9 mouse cellular contexts compared by ENCODE assay signal in genomic region chr9:119155826-119156225, GRCm38 (mm10). TPM values are rescaled to one million over a fixed set of nuclear protein-coding genes. Genes with fewer than 3 reads are reported as not detected.
DNase-seq lines count a peak whose midpoint lies in the region; ATAC-seq and TF ChIP-seq lines count a peak whose summit lies in the region.
"Had no signal": no experiment of that assay in that cellular context is flagged by ENCODE, and none has a peak within 500 bp of the region (broad histone marks: within the 10 kb centered on the region; RNA-seq: fewer than 3 reads in every experiment).

No protein-coding gene starts in this region.

- H3K27me3 ChIP-seq in lung, embryonic 14.5 days (ENCODE audit: insufficient read depth, low read length) = peaks cover 4% of the 10 kb centered on the region; the same call in 1 of the 2 replicates
- H3K27me3 ChIP-seq in hindbrain, embryonic 15.5 days = peaks cover 17% of the 10 kb centered on the region
- peaks cover 39% of the 10 kb centered on the region for H3K27me3 ChIP-seq in midbrain, embryonic 12.5 days

- no peak for TF ChIP-seq CTCF in lung, embryonic 14.5 days (IDR thresholded peaks at IDR 0.05; ENCODE audit: low read depth)

- H3K4me2 ChIP-seq in lung, embryonic 14.5 days = no peak overlapping the region
- H3K4me2 ChIP-seq in hindbrain, embryonic 15.5 days = 0 out of 2 replicates have a peak overlapping the region, but pooled peaks have one; percentile 65
- 0 out of 2 replicates have a peak overlapping the region, but pooled peaks have one; percentile 70 for H3K4me2 ChIP-seq in midbrain, embryonic 12.5 days (replicated peaks)

- no peaks in the 10 kb centered on the region for H3K9me3 ChIP-seq in lung, embryonic 14.5 days (ENCODE audit: low read depth, low read length)
- no peaks in the 10 kb centered on the region for H3K9me3 ChIP-seq in hindbrain, embryonic 15.5 days
- no peaks in the 10 kb centered on the region for H3K9me3 ChIP-seq in midbrain, embryonic 12.5 days
- H3K9me3 ChIP-seq: liver, embryonic 13.5 days had no signal

- H3K4me3 ChIP-seq in lung, embryonic 14.5 days (ENCODE audit: low read depth, low read length) = no peak overlapping the region
- 0 out of 2 replicates have a peak overlapping the region, but pooled peaks have one; percentile 57 for H3K4me3 ChIP-seq in hindbrain, embryonic 15.5 days
- no peak overlapping the region for H3K4me3 ChIP-seq in midbrain, embryonic 12.5 days

- DNase-seq in adrenal gland, adult 2 months = peak; percentile 18
- DNase-seq in adrenal gland, postnatal 4 days (ENCODE audit: low spot score in 2 of 2) = no peak
- peak; percentile 7 for DNase-seq in lung, embryonic 14.5 days
- DNase-seq in lung, postnatal 14 days = no peak
- DNase-seq in layer of hippocampus, adult 18-20 months (ENCODE audit: low spot score in 2 of 2) = no peak
- no peak for DNase-seq in cerebellum, adult 11-12 months

- 41% methylated on average over 7 of the region's 7 CpGs for whole genome bisulfite sequencing in lung, embryonic 14.5 days
- 60% methylated on average over 7 of the region's 7 CpGs for WGBS in hindbrain, embryonic 15.5 days
- WGBS in midbrain, embryonic 12.5 days = 59% methylated on average over 7 of the region's 7 CpGs

- no peaks in the 10 kb centered on the region for H3K4me1 ChIP-seq in lung, embryonic 14.5 days (ENCODE audit: insufficient read depth)
- H3K4me1 ChIP-seq in hindbrain, embryonic 15.5 days (replicated peaks) = no peaks in the 10 kb centered on the region
- H3K4me1 ChIP-seq in midbrain, embryonic 12.5 days = no peaks in the 10 kb centered on the region; the same call in 1 of the 2 replicates

- no peaks in the 10 kb centered on the region for H3K36me3 ChIP-seq in lung, embryonic 14.5 days (ENCODE audit: insufficient read depth)
- H3K36me3 ChIP-seq in hindbrain, embryonic 15.5 days = no peaks in the 10 kb centered on the region
- no peaks in the 10 kb centered on the region for H3K36me3 ChIP-seq in midbrain, embryonic 12.5 days
- H3K36me3 ChIP-seq: liver, embryonic 13.5 days had no signal

- H3K27ac ChIP-seq in lung, embryonic 14.5 days (ENCODE audit: low read depth) = no peak overlapping the region
- H3K27ac ChIP-seq in hindbrain, embryonic 15.5 days (replicated peaks) = no peak overlapping the region
- no peak overlapping the region for H3K27ac ChIP-seq in midbrain, embryonic 12.5 days (replicated peaks)
- H3K27ac ChIP-seq: liver, embryonic 13.5 days had no signal

- ATAC-seq in lung, embryonic 14.5 days (ENCODE audit: insufficient read depth) = no peak; the same call in 1 of the 2 replicates
- peak; percentile 11; the same call in 1 of the 2 replicates for ATAC-seq in hindbrain, embryonic 15.5 days (ENCODE audit: low FRiP score, low read depth)
- ATAC-seq in midbrain, embryonic 12.5 days (ENCODE audit: low FRiP score, low read depth) = no peak

- H3K9ac ChIP-seq in lung, embryonic 14.5 days = no peak overlapping the region
- no peak overlapping the region for H3K9ac ChIP-seq in hindbrain, embryonic 15.5 days
- no peak overlapping the region for H3K9ac ChIP-seq in midbrain, embryonic 12.5 days (replicated peaks)
- H3K9ac ChIP-seq: liver, embryonic 13.5 days had no signal

RNA-seq across cellular contexts. Expression of gene Acaa1b, which starts 1.1 kb away (rescaled TPM):
- 10 to 100 TPM in 1 of 2 experiments, 1 to 10 TPM in 1; 9.6 to 15.9 TPM for total RNA-seq in adrenal gland, adult 2 months (2021)
- polyA plus RNA-seq in adrenal gland, adult 2 months (2012; rRNA removed) = 30.9 and 48.8 TPM in 2 replicates
- total RNA-seq in adrenal gland, postnatal 4 days (2021) = 10 to 100 TPM; 15.9 to 23.3 TPM
- 0.92 and 0.95 TPM in 2 replicates for polyA plus RNA-seq in lung, embryonic 14.5 days (2014; fragmentation: Nextera tagmentation; extraction: Ambion mirVana)
- 3.0 and 3.4 TPM in 2 replicates for polyA plus RNA-seq in hindbrain, embryonic 15.5 days (2015; fragmentation: Nextera tagmentation; extraction: Ambion mirVana)
- 0.54 and 1.9 TPM in 2 replicates for polyA plus RNA-seq in midbrain, embryonic 12.5 days (2016; fragmentation: Nextera tagmentation; extraction: Ambion mirVana)
- total RNA-seq in layer of hippocampus, adult 18-20 months (2021) = 1 to 10 TPM; 1.1 TPM

RNA-seq across cellular contexts. Expression of gene Gm47289, which starts 3.1 kb away (rescaled TPM):
- not detected for total RNA-seq in adrenal gland, adult 2 months (2021)
- polyA plus RNA-seq in adrenal gland, adult 2 months (2012; rRNA removed) = not detected in 2 replicates
- not detected for total RNA-seq in adrenal gland, postnatal 4 days (2021)
- polyA plus RNA-seq in lung, embryonic 14.5 days (2014; fragmentation: Nextera tagmentation; extraction: Ambion mirVana) = not detected in 2 replicates
- polyA plus RNA-seq in hindbrain, embryonic 15.5 days (2015; fragmentation: Nextera tagmentation; extraction: Ambion mirVana) = not detected in 2 replicates
- not detected in 2 replicates for polyA plus RNA-seq in midbrain, embryonic 12.5 days (2016; fragmentation: Nextera tagmentation; extraction: Ambion mirVana)
- not detected for total RNA-seq in layer of hippocampus, adult 18-20 months (2021)
- polyA plus RNA-seq: liver, embryonic 13.5 days had no signal

RNA-seq across cellular contexts. Expression of gene Slc22a13, which starts 53.1 kb away (rescaled TPM):
- not detected for total RNA-seq in adrenal gland, adult 2 months (2021)
- polyA plus RNA-seq in adrenal gland, adult 2 months (2012; rRNA removed) = 0.06 TPM in 1 of 2 replicates, not detected in the other
- 1 to 10 TPM in 1 of 2 experiments, not detected in 1; 2.1 TPM for total RNA-seq in adrenal gland, postnatal 4 days (2021)
- not detected in 2 replicates for polyA plus RNA-seq in lung, embryonic 14.5 days (2014; fragmentation: Nextera tagmentation; extraction: Ambion mirVana)
- not detected in 2 replicates for polyA plus RNA-seq in hindbrain, embryonic 15.5 days (2015; fragmentation: Nextera tagmentation; extraction: Ambion mirVana)
- polyA plus RNA-seq in midbrain, embryonic 12.5 days (2016; fragmentation: Nextera tagmentation; extraction: Ambion mirVana) = not detected in 2 replicates
- not detected for total RNA-seq in layer of hippocampus, adult 18-20 months (2021)
- polyA plus RNA-seq: liver, embryonic 13.5 days had no signal

RNA-seq across cellular contexts. Expression of gene Dlec1, which starts 53.5 kb away (rescaled TPM):
- total RNA-seq in adrenal gland, adult 2 months (2021) = 1 to 10 TPM; 2.0 to 2.2 TPM
- polyA plus RNA-seq in adrenal gland, adult 2 months (2012; rRNA removed) = 1.1 and 1.5 TPM in 2 replicates
- 1 to 10 TPM; 1.1 to 2.7 TPM for total RNA-seq in adrenal gland, postnatal 4 days (2021)
- 1.0 and 1.1 TPM in 2 replicates for polyA plus RNA-seq in lung, embryonic 14.5 days (2014; fragmentation: Nextera tagmentation; extraction: Ambion mirVana)
- polyA plus RNA-seq in hindbrain, embryonic 15.5 days (2015; fragmentation: Nextera tagmentation; extraction: Ambion mirVana) = 1.3 and 1.4 TPM in 2 replicates
- polyA plus RNA-seq in midbrain, embryonic 12.5 days (2016; fragmentation: Nextera tagmentation; extraction: Ambion mirVana) = 0.56 and 1.1 TPM in 2 replicates
- total RNA-seq in layer of hippocampus, adult 18-20 months (2021) = 1 to 10 TPM; 2.8 to 3.3 TPM
- polyA plus RNA-seq: liver, embryonic 13.5 days had no signal

Comparison
In these comparisons a context has a peak if more than half of its experiments do, and no peak if none do; other contexts are left out.
1. DNase-seq: peak in adrenal gland, adult 2 months (single experiment) and lung, embryonic 14.5 days (single experiment); none in adrenal gland, postnatal 4 days (0 of 2), lung, postnatal 14 days (single experiment), layer of hippocampus, adult 18-20 months (0 of 2) and cerebellum, adult 11-12 months (single experiment).